Mouse (Mus musculus): ENCODE measurements around the gene Mgat3. TPM values are rescaled to one million over a fixed set of nuclear protein-coding genes. Genes with fewer than 3 reads are reported as not detected.
A peak's percentile ranks its signal among the peaks of the same experiment; 100 is the strongest.

Gene Mgat3
- polyA plus RNA-seq, 1 experiment from 2014 or later: 2.7 TPM

DNA sequence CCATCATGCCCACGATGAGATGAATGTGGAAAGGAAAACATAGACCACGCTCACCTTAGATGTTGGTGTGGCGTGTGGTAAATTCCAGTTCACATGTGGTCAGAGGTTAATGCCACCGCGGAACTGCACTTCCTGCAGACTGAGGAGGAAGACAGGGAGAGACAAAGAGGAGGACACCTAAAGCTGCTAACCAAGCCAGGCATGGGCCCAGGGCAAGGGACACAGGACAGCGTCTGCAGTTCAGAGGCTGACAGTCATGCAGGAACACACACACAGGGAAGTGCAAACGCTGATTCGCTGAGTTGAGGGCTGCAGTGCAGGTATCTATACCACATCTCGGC lies 42.9 kb downstream of the Mgat3 start:
- H3K4me2 ChIP-seq: no peak overlapping the region
- H3K9me3 ChIP-seq (ENCODE audit: control insufficient read depth, low read length): no peaks in the 10 kb centered on the region
- no peak overlapping the region for H3K27ac ChIP-seq (ENCODE audit: low read depth, low read length)
- H3K9ac ChIP-seq (ENCODE audit: low read depth, low read length): no peak overlapping the region
- H3K36me3 ChIP-seq (ENCODE audit: control insufficient read depth, insufficient read depth, low read length): no peaks in the 10 kb centered on the region
- ATAC-seq (replicated peaks; ENCODE audit: low FRiP score) (no peak), DNase-seq (ENCODE audit: low spot score) (no peak)
- peaks cover 7% of the 10 kb centered on the region for H3K4me1 ChIP-seq (replicated peaks; ENCODE audit: control insufficient read depth, insufficient read depth, low read length)
- H3K4me3 ChIP-seq (ENCODE audit: low read depth, low read length): no peak overlapping the region
- WGBS: 48% methylated on average over 9 of the region's 9 CpGs
- peaks cover 4% of the 10 kb centered on the region; the same call in 1 of the 2 replicates for H3K27me3 ChIP-seq (replicated peaks; ENCODE audit: control insufficient read depth, insufficient read depth, low read length)

DNA sequence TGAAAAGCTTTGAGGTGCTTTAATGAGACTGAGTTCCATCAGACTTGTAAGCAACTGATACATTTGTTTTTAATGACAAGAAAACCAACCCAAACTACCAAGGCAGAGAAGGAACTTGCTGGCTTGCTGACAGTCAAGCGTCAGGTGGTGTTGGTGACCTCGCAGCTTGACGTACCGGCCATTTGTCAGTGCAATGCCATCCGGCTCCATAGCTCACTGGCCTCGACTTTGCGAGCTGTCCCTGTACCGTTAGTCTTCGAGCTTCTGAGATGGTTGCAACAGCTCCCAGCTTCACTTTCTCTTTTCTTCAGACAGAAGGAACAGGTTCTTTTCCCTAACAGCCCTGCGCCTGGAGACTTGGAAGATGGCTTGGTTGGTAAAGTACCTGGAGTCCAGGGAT lies 44.0 kb downstream of the Mgat3 start:
- Histone ChIP-seq H3K36me3 (ENCODE audit: control insufficient read depth, insufficient read depth, low read length) (no peaks in the 10 kb centered on the region), H3K9me3 (ENCODE audit: control insufficient read depth, low read length) (no peaks in the 10 kb centered on the region), H3K4me1 (replicated peaks; ENCODE audit: control insufficient read depth, insufficient read depth, low read length) (peaks cover 7% of the 10 kb centered on the region), H3K4me2 (no peak overlapping the region), H3K27me3 (replicated peaks; ENCODE audit: control insufficient read depth, insufficient read depth, low read length) (no peaks in the 10 kb centered on the region), H3K27ac (ENCODE audit: low read depth, low read length) (no peak overlapping the region), H3K4me3 (ENCODE audit: low read depth, low read length) (no peak overlapping the region), H3K9ac (ENCODE audit: low read depth, low read length) (no peak overlapping the region)
- DNase-seq (ENCODE audit: low spot score): no peak
- 87% methylated on average over 10 of the region's 10 CpGs for WGBS
- no peak for ATAC-seq (replicated peaks; ENCODE audit: low FRiP score)

DNA sequence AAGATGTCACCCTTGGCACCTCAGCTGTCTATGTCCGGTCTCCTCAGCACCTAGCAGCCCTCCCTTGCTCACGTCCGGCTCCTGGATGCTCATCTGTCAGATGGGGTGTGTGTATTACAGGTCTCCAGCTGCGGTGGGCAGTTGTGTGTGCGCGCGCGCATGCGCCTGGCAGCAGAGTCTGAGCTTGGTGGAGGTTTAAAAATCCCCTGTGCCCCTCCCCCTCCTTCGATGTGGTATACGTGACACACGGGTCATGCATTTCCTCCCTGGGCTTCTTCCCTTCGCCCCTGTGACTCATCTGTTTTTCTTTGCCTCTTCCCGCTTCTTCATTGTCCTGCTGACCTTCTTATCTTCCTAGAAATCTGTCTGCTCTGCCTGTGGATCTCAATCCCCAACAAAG lies 45.7 kb downstream of the Mgat3 start:
- Histone ChIP-seq H3K9ac (ENCODE audit: low read depth, low read length) (peak overlapping the region; percentile 13; the same call in 1 of the 2 replicates), H3K27ac (ENCODE audit: low read depth, low read length) (no peak overlapping the region; the same call in 1 of the 2 replicates), H3K36me3 (ENCODE audit: control insufficient read depth, insufficient read depth, low read length) (no peaks in the 10 kb centered on the region), H3K4me1 (replicated peaks; ENCODE audit: control insufficient read depth, insufficient read depth, low read length) (peaks cover 7% of the 10 kb centered on the region), H3K9me3 (ENCODE audit: control insufficient read depth, low read length) (no peaks in the 10 kb centered on the region), H3K4me2 (peak overlapping the region; percentile 50), H3K4me3 (ENCODE audit: low read depth, low read length) (peak overlapping the region; percentile 2; the same call in 1 of the 2 replicates), H3K27me3 (replicated peaks; ENCODE audit: control insufficient read depth, insufficient read depth, low read length) (no peaks in the 10 kb centered on the region)
- WGBS: 23% methylated on average over 14 of the region's 14 CpGs
- ATAC-seq (replicated peaks; ENCODE audit: low FRiP score) (no peak; the same call in 1 of the 2 replicates), DNase-seq (ENCODE audit: low spot score) (peak; percentile 67)

DNA sequence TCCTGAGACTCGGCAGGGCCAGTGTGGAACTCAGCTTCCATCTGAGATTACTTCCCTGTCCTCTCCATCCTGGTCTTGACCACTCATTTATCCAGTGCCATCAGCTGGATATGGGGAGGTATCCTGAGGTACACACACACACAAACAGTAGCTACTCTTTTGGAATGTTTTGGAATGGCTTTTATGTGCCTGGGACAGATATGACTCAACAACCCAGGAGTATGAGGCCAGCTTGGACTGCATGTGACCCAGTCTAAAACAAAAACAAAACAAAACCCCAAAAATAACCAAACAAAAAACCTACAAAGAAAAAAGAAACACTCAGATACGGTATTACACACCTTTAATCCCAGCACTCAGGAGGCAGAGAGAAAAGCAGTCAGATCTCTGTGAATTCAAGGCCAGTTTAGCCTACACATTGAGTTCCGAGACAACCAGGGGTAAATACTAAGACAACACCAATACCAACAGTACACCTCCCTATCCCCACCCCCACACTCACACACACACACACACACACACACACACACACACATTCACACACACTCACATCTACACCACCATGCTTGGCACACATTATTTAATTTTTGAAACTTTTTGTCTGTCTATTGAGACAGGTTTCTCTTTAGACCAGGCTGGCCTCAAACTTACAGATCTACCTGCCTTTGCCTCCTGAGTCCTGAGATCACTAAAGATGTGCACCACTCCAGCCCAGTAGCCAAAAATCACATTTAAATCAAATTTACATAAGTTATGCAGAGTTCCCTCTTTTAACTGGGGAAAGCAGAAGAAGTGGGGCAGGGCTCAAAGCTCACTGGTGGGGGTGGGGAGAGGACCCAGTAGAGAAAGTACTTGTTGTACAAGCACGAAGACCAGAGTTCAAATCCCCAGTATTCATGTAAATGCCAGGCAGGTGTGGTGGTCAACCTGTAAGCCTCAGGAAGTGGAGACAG lies 46.5 kb downstream of the Mgat3 start:
- Histone ChIP-seq H3K4me3 (ENCODE audit: low read depth, low read length) (peak overlapping the region; percentile 2; the same call in 1 of the 2 replicates), H3K4me2 (peak overlapping the region; percentile 50), H3K9me3 (ENCODE audit: control insufficient read depth, low read length) (no peaks in the 10 kb centered on the region), H3K27ac (ENCODE audit: low read depth, low read length) (no peak overlapping the region; the same call in 1 of the 2 replicates), H3K4me1 (replicated peaks; ENCODE audit: control insufficient read depth, insufficient read depth, low read length) (peaks cover 7% of the 10 kb centered on the region), H3K27me3 (replicated peaks; ENCODE audit: control insufficient read depth, insufficient read depth, low read length) (no peaks in the 10 kb centered on the region), H3K36me3 (ENCODE audit: control insufficient read depth, insufficient read depth, low read length) (no peaks in the 10 kb centered on the region), H3K9ac (ENCODE audit: low read depth, low read length) (peak overlapping the region; percentile 13; the same call in 1 of the 2 replicates)
- ATAC-seq (replicated peaks; ENCODE audit: low FRiP score): no peak
- WGBS: 62% methylated on average over 4 of the region's 4 CpGs
- DNase-seq (ENCODE audit: low spot score): no peak

DNA sequence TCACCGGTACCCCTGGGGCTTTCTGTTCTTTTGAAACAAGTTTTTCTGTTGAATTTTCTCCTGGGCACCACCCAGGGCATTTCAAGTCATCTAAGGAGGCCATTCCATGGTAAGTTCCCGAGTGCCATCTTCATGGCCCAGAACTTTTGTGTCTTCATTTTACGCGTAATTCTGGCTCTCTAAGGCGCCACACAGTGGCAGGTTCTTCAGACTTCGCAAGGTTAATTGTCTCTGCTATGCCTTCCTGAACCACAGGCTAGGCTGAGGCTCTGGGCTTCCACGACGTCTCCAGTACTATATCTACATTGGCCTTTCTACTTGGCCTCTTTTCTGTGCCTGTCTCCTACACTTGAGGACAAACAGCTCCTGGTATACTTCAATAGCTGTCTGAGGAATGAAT lies 47.5 kb downstream of the Mgat3 start:
- DNase-seq (ENCODE audit: low spot score) (no peak), ATAC-seq (replicated peaks; ENCODE audit: low FRiP score) (no peak)
- Histone ChIP-seq H3K9ac (ENCODE audit: low read depth, low read length) (no peak overlapping the region), H3K4me3 (ENCODE audit: low read depth, low read length) (no peak overlapping the region), H3K9me3 (ENCODE audit: control insufficient read depth, low read length) (no peaks in the 10 kb centered on the region), H3K36me3 (ENCODE audit: control insufficient read depth, insufficient read depth, low read length) (no peaks in the 10 kb centered on the region), H3K27me3 (replicated peaks; ENCODE audit: control insufficient read depth, insufficient read depth, low read length) (no peaks in the 10 kb centered on the region), H3K4me1 (replicated peaks; ENCODE audit: control insufficient read depth, insufficient read depth, low read length) (peaks cover 7% of the 10 kb centered on the region), H3K27ac (ENCODE audit: low read depth, low read length) (no peak overlapping the region), H3K4me2 (no peak overlapping the region)
- 65% methylated on average over 8 of the region's 8 CpGs for WGBS

DNA sequence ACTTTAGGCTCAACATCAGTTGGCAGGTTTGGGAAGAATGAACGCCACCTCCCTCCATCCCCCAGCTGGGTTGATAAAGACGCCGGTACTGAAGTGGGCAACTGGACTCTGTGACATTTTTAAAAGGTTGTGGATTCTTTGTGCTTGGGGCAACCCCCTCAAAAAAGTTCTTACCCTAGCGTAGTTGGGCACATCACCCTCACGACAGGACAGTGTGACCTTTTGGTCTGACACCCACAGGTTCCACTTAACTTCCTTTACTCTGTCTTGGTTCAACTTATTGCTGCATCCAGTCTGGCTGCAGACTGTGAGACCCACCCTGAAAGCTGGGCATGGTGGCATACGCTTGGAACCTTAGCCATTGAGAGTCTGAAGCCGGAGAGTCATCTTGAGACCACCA lies 50.2 kb downstream of the Mgat3 start:
- WGBS: 77% methylated on average over 7 of the region's 7 CpGs
- H3K9ac ChIP-seq (ENCODE audit: low read depth, low read length): no peak overlapping the region
- H3K4me3 ChIP-seq (ENCODE audit: low read depth, low read length): no peak overlapping the region
- peaks cover 7% of the 10 kb centered on the region for H3K4me1 ChIP-seq (replicated peaks; ENCODE audit: control insufficient read depth, insufficient read depth, low read length)
- no peak overlapping the region for H3K27ac ChIP-seq (ENCODE audit: low read depth, low read length)
- H3K36me3 ChIP-seq (ENCODE audit: control insufficient read depth, insufficient read depth, low read length): no peaks in the 10 kb centered on the region
- H3K27me3 ChIP-seq (replicated peaks; ENCODE audit: control insufficient read depth, insufficient read depth, low read length): no peaks in the 10 kb centered on the region
- H3K4me2 ChIP-seq: no peak overlapping the region
- DNase-seq (ENCODE audit: low spot score) (no peak), ATAC-seq (replicated peaks; ENCODE audit: low FRiP score) (no peak)
- H3K9me3 ChIP-seq (ENCODE audit: control insufficient read depth, low read length): no peaks in the 10 kb centered on the region

DNA sequence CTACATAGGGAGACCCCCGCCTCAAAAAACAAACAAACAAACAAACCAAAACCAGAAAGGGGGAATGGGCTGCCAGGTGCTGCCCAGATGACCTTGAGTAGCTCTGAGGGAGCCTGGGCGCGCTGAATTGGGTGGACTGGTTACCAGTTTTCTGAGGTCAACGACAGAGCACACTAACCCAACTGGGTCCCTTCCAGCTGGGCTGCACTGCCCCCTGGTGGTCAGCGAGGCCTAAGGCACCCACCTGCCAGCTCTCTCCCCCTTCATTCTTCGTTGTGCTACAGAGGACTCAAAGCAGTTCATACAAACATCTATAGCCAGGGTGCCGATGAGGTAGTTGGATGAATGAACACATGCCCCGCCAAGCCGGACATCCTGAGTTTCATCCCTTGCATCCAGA lies 51.7 kb downstream of the Mgat3 start:
- H3K9ac ChIP-seq (ENCODE audit: low read depth, low read length): no peak overlapping the region
- H3K4me2 ChIP-seq: no peak overlapping the region
- no peak overlapping the region for H3K4me3 ChIP-seq (ENCODE audit: low read depth, low read length)
- H3K27ac ChIP-seq (ENCODE audit: low read depth, low read length): no peak overlapping the region
- DNase-seq (ENCODE audit: low spot score) (peak; percentile 84), ATAC-seq (replicated peaks; ENCODE audit: low FRiP score) (peak; percentile 61; the same call in 1 of the 2 replicates)
- no peaks in the 10 kb centered on the region for H3K27me3 ChIP-seq (replicated peaks; ENCODE audit: control insufficient read depth, insufficient read depth, low read length)
- H3K4me1 ChIP-seq (replicated peaks; ENCODE audit: control insufficient read depth, insufficient read depth, low read length): no peaks in the 10 kb centered on the region
- WGBS: 16% methylated on average over 9 of the region's 9 CpGs
- no peaks in the 10 kb centered on the region for H3K36me3 ChIP-seq (ENCODE audit: control insufficient read depth, insufficient read depth, low read length)
- H3K9me3 ChIP-seq (ENCODE audit: control insufficient read depth, low read length): no peaks in the 10 kb centered on the region

DNA sequence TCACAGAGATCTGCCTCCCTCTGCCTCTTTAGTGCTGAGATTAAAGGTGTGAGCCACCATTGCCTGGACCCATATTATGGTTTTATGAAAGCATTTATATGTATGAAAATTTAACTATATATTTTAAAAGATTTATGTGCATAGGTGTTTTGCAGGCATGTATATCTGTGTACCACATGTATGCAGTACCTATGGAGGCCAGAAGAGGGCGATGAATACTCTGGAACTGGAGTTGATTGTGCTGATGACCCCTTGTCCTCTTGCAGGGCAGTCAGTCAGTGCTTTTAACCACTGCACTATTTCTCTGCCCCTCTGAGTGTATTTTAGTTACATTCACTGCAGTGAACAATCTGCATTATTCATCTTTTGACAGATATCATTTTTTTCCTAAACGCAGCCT lies 52.3 kb downstream of the Mgat3 start:
- no peaks in the 10 kb centered on the region for H3K4me1 ChIP-seq (replicated peaks; ENCODE audit: control insufficient read depth, insufficient read depth, low read length)
- 45% methylated on average over 2 of the region's 2 CpGs for WGBS
- no peak for DNase-seq (ENCODE audit: low spot score)
- ATAC-seq (replicated peaks; ENCODE audit: low FRiP score): 0 out of 2 replicates have a peak, but pooled peaks have one; percentile 15
- no peak overlapping the region for H3K9ac ChIP-seq (ENCODE audit: low read depth, low read length)
- no peaks in the 10 kb centered on the region for H3K27me3 ChIP-seq (replicated peaks; ENCODE audit: control insufficient read depth, insufficient read depth, low read length)
- H3K4me2 ChIP-seq: no peak overlapping the region
- H3K36me3 ChIP-seq (ENCODE audit: control insufficient read depth, insufficient read depth, low read length): no peaks in the 10 kb centered on the region
- no peak overlapping the region for H3K4me3 ChIP-seq (ENCODE audit: low read depth, low read length)
- H3K27ac ChIP-seq (ENCODE audit: low read depth, low read length): no peak overlapping the region
- H3K9me3 ChIP-seq (ENCODE audit: control insufficient read depth, low read length): no peaks in the 10 kb centered on the region

Data from liver, embryonic 11.5 days (tissue).